Mouse (Mus musculus) forebrain, embryonic 13.5 days (tissue): ENCODE results near the gene Tmc5. TPM values are rescaled to one million over a fixed set of nuclear protein-coding genes. Genes with fewer than 3 reads are reported as not detected.

Experiments
- polyA plus RNA-seq: library from polyadenylated mRNA; unstranded; fragments of >200 nt; fragmentation: Nextera tagmentation; extraction: Ambion mirVana; gene quantifications from 2 replicates; pipeline ENCODE4 v1.2.1, GENCODE M21; 2015

Tmc5 gene
- polyA plus RNA-seq, 1 experiment from 2014 or later = 0.28 TPM

Other genes with a start within 250 kb of the Tmc5 start
- gene Syt17, start 149.1 kb upstream of the Tmc5 start, polyA plus RNA-seq = 3.2 and 4.7 TPM in 2 replicates
- gene Itpripl2, start 105.3 kb upstream of the Tmc5 start, polyA plus RNA-seq = 0.67 and 0.74 TPM in 2 replicates
- 109 and 119 TPM in 2 replicates for gene Coq7, start 63.9 kb upstream of the Tmc5 start, polyA plus RNA-seq
- gene Tmc7, start 12.6 kb upstream of the Tmc5 start, polyA plus RNA-seq = 8.4 and 8.8 TPM in 2 replicates
- 126 and 131 TPM in 2 replicates for gene Gde1, start 108.5 kb downstream of the Tmc5 start, polyA plus RNA-seq
- gene Ccp110, start 115.3 kb downstream of the Tmc5 start, polyA plus RNA-seq = 33.0 and 42.9 TPM in 2 replicates
- 78.8 and 84.2 TPM in 2 replicates for gene Vps35l, start 142.9 kb downstream of the Tmc5 start, polyA plus RNA-seq